Mouse (Mus musculus) spleen, adult 18-20 months (tissue): ENCODE results near the gene 2300009A05Rik.

ENCODE experiments used
- DNase-seq, 2 experiments: peaks; one replicate each; pipeline ENCODE4 v3.0.0; 2022; ENCODE audit warnings: mixed read lengths in 2 of 2

2300009A05Rik gene

GRCm38 (mm10) chr9:63398611-63399462 lies at the start of gene 2300009A05Rik:
Gene 2300009A05Rik, minus strand, starts transcription at chr9:63399246.
- peak; percentile 97 to 98 for DNase-seq

- no peak for DNase-seq
Observed at GRCm38 (mm10) chr9:63443695-63444094, 44.6 kb upstream of the 2300009A05Rik start.

GRCm38 (mm10) chr9:63430652-63431051 lies 31.6 kb upstream of the 2300009A05Rik start:
- DNase-seq: no peak

GRCm38 (mm10) chr9:63421096-63421736 lies 22.2 kb upstream of the 2300009A05Rik start:
- no peak for DNase-seq

- DNase-seq: no peak
Observed at GRCm38 (mm10) chr9:63420396-63420795, 21.4 kb upstream of the 2300009A05Rik start.

GRCm38 (mm10) chr9:63400176-63400575 lies 1.1 kb upstream of the 2300009A05Rik start:
- DNase-seq: no peak

- no peak for DNase-seq
Observed at GRCm38 (mm10) chr9:63399463-63399815, 393 bp upstream of the 2300009A05Rik start.

- no peak for DNase-seq
Observed at GRCm38 (mm10) chr9:63395612-63396011, 3.4 kb downstream of the 2300009A05Rik start.

- DNase-seq: no peak
Observed at GRCm38 (mm10) chr9:63391307-63391706, 7.7 kb downstream of the 2300009A05Rik start.

GRCm38 (mm10) chr9:63382761-63383160 lies 16.3 kb downstream of the 2300009A05Rik start:
- DNase-seq: no peak

- DNase-seq: no peak
Observed at GRCm38 (mm10) chr9:63380326-63380725, 18.7 kb downstream of the 2300009A05Rik start.

- no peak for DNase-seq
Observed at GRCm38 (mm10) chr9:63378174-63378573, 20.9 kb downstream of the 2300009A05Rik start.

- peak; percentile 83 to 91 for DNase-seq
Observed at GRCm38 (mm10) chr9:63377270-63378142, 21.5 kb downstream of the 2300009A05Rik start, which contains the start of gene Map2k5. Gene Map2k5, minus strand, starts transcription at chr9:63377902.

GRCm38 (mm10) chr9:63373315-63373714 lies 25.7 kb downstream of the 2300009A05Rik start:
- DNase-seq: no peak

- no peak for DNase-seq
Observed at GRCm38 (mm10) chr9:63372541-63372940, 26.5 kb downstream of the 2300009A05Rik start.

GRCm38 (mm10) chr9:63360410-63360809 lies 38.6 kb downstream of the 2300009A05Rik start:
- no peak for DNase-seq

- DNase-seq: no peak
Observed at GRCm38 (mm10) chr9:63359016-63359415, 40.0 kb downstream of the 2300009A05Rik start.

GRCm38 (mm10) chr9:63356721-63357120 lies 42.3 kb downstream of the 2300009A05Rik start:
- DNase-seq: no peak

- DNase-seq: no peak
Observed at GRCm38 (mm10) chr9:63356278-63356677, 42.8 kb downstream of the 2300009A05Rik start.

- no peak for DNase-seq
Observed at GRCm38 (mm10) chr9:63354168-63354567, 44.9 kb downstream of the 2300009A05Rik start.

GRCm38 (mm10) chr9:63350030-63350429 lies 49.0 kb downstream of the 2300009A05Rik start:
- DNase-seq: no peak

- no peak for DNase-seq
Observed at GRCm38 (mm10) chr9:63349241-63349640, 49.8 kb downstream of the 2300009A05Rik start.

GRCm38 (mm10) chr9:63348146-63348545 lies 50.9 kb downstream of the 2300009A05Rik start:
- no peak for DNase-seq
